Mouse (Mus musculus): ENCODE measurements around the gene Specc1l.
A peak's percentile ranks its signal among the peaks of the same experiment; 100 is the strongest.

Specc1l gene

DNA sequence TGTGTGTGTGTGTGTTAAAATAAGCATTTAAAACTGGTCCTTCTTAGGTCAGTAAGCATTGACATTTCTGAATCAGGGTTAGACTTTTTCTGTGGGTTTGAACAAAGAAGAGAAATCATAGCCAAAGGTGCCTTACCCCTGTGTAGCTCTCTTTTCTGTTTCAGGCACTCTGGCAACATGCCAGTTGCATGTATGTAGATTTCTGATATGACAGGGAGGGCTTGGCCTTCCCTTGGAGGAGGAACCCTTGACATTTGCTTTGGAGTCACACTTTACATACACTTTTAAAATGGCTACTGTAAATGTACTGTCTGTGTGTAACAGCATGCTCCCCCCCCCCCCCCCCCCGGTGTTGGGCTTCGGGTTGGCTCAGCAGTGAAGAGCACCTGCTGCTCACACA, 12.8 kb downstream of the Specc1l start:
- DNase-seq, result no peak

DNA sequence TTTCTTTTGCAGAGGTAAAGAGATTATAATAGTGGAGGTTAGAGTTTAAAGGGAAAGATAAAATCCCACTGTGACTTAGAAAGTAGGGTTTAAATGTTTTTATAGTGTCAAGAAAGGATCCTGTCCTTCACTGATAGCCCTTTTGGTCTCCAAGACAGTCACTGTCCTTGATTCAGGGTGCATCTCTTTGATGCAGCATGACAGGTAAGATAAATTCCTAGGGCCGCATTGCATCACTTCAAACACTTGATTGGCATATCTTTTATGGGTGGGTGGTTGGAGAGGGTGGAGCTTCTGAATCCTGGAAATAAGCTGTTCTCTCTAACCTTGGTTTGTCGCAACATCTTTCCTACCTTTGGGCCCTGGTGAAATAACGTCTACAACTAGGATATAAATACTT, 15.5 kb downstream of the Specc1l start:
- DNase-seq, result no peak

DNA sequence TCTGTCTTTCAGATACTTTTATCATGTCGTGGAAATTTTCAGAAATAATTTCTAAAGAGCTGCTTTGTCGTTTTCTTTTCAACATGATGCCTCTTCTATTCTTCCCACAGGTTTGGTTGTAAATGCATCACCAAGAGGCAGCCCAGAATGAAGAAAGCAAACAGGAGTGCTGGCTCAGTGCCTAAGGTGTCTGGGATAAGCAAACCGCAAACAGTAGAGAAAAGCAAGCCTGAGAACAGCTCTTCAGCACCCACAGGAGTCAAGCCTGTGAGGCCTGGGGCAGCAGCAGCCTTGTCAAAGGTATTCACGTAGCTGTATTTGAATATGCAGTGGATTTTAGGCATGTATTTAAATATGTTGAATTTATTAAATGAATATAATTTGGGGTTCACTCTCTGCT, 18.7 kb downstream of the Specc1l start:
- DNase-seq, result no peak

DNA sequence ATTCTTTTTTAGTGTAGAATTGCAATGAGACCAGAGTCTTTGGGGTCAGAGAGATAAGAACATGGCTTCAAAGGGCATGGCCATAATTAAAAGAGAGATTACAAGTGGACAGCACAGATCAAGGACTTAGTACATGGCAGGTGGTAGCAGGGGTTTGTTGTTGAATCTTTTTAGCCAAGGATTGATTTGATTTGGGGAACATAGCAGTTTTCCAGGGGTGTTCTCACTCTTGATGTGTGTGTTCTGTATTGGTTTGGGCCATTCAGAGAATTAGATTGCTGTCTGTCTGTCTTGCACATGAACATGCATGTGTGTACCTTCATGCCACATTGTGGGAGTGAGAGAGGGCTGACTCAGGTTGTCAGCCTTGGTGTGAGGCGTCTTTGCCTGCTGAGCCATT, 20.0 kb downstream of the Specc1l start:
- DNase-seq, result no peak

DNA sequence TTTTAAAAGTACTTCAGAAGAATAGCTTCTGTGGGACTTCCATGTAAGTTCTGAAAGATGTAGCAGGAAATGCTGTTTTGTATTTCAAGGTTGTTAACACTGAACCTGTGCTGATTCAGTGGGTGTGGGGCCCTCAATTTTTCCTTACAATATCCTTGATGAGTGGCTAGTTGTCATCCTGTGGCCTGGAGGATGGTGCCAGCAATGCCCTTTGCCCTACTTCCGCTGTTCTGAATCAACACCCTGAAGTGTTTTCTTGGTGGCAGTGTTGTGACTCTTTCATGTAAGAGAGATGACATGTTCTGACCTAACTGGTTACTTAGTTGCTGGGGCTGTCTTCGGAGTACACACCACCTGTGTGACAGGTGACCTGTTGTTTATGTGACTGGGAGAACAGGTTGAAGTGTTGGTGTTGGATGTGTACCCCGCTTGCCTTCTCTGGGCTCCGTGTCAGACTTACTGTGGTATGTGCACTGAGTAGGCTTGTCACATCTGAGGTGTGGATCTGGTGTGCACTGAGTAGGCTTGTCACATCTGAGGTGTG, 20.8 kb downstream of the Specc1l start:
- DNase-seq, result no peak

DNA sequence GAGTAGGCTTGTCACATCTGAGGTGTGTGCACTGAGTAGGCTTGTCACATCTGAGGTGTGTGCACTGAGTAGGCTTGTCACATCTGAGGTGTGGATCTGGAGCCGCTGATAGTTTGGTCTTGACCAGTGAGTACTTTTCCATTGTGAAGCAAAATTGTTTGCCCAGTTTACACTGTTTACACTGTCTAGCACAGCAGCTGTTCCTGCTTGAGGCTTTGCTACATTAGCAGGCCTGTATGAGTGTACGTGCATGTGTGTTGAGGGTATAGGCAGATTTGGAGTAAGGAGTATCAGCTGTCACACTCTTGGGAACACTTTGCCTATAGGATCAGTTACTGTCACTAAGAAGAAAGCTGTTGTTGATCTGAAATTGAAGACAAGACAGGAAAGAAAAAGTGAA, 21.6 kb downstream of the Specc1l start:
- DNase-seq, result no peak

DNA sequence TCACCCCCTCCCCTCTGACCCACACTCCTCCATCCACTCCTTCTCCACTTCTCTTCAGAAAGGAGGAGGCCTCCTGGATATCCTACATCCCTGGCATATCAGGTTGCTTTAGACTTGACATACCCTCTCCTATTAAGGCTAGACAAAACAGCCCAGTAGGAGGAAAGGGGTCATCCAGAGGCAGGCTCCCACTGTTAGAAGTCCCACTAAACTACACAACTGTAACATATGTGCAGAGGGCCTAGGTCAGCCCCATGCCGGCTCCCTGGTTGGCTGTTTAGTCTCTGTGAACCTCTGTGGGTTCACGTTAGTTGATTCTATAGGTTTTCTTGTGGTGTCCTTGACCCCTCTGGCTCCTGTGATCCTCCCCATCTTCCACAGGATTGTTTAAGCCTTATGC, 23.9 kb downstream of the Specc1l start:
- DNase-seq, result no peak

DNA sequence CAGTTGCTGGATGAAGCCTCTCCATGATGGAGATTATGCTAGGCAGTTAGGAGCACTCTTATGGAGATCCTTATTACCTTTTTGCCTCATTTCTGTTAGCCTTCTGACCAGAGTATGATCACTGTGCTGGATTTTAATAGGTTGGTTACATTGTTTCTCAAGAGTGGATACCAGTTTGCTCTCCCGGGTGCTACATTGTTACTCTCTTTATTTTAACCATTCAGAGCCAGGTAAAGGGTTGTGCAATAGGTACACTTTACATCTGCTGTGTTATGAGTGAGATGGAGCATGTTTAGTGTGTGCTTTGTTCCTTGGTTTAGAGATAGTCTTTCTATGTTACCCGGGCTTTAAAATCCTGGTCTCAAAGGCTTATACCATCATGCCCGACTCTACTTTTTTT, 24.3 kb downstream of the Specc1l start:
- DNase-seq, result no peak

DNA sequence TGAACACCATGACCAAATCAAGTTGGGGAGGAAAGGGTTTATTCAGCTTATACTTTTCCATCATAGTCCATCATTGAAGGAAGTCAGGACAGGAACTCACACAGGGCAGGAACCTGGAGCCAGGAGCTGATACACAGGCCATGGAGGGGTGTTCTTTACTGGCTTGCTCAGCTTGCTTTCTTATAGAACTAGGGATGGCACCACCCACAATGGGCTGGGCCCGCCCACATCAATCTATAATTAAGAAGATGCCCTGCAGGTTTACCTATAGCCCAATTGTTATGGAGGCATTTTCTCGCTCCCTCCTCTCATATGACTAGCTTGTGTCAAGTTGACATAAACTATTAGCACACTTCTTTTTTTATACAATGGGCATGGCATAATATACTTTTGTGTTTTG, 25.3 kb downstream of the Specc1l start:
- DNase-seq, result no peak

DNA sequence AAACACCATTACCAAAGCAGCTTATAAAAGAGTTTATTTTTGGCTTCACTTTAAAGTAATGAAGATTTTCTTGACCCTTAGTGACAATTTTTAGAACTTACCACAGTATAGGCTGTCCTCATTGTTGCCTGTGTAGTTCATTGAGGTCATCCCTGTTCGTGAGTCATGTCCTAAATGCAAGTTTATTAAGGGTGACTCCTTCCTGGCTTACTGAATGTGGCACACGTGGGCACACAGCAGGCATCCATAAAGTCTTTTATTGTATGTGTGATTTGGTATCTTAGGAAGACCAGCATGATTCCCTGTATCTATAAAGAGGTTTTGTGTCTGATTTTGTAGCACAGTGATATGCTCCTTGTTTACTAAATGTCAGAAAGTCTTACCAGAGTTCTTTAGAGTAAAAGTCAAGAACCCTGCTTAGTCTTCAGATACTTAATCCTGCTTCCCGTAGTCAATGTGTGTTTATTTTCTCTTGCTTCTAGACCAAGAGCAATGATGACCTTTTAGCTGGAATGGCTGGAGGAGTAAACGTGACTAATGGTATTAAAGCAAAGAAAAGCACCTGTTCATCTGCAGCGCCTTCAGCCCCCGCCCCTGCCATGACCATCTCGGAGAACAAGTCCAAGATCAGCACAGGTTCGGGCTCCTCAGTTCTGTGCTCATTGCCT, 28.8 kb downstream of the Specc1l start:
- DNase-seq, result no peak

DNA sequence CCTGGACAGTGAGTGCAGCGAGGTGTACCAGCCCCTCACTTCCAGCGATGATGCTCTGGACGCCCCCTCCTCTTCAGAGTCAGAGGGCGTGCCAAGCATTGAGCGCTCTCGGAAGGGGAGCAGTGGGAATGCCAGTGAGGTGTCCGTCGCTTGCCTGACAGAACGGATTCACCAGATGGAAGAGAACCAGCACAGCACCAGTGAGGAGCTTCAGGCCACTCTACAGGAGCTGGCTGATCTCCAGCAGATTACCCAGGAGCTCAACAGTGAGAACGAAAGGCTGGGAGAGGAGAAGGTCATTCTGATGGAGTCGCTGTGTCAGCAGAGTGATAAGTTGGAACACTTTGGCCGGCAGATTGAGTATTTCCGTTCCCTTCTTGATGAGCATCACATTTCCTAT, 33.9 kb downstream of the Specc1l start:
- DNase-seq, result no peak

DNA sequence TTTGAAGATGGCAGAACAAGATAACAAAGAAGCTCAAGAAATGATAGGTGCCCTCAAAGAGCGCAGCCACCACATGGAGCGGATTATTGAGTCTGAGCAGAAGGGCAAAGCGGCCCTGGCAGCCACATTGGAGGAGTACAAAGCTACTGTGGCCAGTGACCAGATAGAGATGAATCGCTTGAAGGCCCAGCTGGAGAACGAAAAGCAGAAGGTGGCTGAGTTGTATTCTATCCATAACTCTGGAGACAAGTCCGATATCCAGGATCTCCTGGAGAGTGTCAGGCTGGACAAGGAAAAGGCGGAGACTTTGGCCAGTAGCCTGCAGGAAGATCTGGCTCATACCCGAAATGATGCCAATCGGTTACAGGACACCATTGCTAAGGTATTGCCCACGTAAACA, 34.5 kb downstream of the Specc1l start:
- no peak for DNase-seq

DNA sequence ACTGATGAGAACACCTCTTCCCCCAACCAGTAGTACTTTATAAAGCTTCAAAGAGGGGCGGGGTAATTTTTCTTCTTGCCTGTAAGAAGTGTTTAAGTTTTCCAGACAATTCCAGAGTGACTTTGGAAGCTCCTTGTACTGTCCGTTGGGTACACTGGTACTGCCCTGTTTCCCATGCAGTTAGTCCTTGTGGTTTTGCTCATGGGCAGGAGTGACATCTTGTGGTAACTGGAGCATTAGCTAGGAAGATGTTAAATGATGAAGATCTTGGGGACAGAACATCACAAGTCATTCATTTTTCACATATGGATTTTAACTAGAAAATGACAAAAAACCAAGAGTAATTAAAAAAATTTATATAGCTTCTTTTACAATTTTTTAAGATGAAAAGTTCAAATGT, 39.1 kb downstream of the Specc1l start:
- no peak for DNase-seq

DNA sequence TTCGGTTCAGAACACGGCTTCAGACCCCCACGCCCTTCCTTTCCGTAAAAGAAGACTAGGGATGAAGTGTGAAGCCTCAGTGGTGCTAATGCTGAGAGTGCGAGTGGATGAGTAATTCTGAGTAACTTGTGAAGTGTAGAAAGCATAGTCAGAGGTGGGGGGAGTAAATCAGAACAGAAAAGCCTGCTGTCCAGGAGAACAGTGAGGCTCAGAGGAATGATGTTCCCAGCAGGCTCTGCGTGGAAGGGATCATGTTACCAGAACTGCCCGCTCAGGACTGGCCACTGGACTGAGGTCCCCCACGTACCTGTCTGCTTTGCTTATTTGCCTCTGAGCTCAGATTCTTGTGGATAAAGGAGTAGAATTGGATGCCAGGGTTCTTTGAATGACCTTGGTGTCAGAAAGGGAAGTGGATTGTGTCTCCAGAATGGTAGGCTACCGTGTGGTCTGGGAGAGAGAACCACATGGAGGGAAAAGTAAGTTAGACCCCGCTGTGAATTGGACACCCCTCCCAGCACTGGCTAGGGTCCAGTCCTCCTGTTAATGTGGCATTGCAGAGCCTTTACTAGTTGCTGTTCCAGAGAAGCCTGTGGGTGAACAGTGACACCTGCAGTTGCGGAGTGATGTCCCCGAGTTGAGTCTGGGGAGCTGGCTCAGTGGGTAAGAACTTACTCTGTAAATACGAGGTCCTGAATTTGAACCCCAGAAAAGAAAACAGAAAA, 40.6 kb downstream of the Specc1l start:
- DNase-seq, result no peak

DNA sequence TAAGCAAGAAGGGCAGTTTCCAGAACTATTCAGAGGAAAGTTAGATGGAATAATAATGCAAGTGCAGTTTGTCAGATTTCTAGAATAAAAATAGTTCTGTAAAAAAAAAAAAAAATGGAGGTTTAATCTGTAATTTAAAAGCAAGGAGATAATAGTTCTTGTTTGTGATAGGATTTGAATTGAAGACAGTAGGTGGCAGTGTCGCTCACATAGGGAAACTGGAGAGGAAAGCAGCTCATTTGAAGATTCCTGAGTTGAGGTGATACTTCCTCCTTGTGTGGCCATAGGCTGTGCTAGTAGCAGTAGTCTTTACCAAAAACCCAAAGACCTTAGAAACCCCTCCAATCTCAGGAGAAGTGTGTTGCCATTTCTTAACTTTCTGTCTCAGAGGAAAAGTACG, 43.2 kb downstream of the Specc1l start:
- DNase-seq, result peak; percentile 46

DNA sequence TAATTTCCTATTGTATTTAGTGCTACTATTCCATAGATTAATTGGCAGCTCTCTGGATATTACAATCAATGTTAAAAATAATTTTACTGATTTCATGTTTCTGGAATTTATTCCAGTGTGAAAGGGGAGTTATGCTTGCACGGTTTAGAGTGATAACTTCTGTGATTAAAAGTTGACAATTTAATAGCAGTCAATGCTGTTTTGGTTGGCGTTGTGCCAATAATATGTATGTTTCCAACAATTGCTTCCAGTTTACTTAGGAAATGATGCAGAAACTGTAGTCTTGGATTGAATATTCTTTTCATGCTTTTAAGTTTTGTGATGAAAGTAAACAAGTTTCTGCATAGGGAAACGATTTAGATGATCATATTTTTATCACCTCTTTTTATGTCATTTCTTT, 45.5 kb downstream of the Specc1l start:
- DNase-seq, result no peak

DNA sequence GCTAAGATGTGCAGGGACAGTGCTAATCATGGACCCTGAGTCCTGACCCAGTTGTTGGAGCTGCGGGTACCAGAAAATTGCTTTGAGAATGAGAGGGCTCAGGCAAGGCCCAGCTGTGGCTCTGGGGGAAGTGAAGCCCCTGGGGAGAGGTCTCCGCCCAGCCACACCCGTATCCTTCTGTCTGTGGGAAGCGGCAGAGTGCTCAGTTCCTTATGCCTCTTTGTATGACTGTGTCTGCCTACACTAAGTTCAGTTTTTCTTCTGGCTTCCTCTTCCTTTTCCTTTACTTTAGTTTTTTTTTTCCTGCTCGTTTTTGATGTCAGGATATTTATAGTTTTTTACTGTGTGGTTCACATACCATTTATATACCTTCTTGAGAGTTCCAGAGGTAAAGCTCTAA, 46.4 kb downstream of the Specc1l start:
- no peak for DNase-seq

DNA sequence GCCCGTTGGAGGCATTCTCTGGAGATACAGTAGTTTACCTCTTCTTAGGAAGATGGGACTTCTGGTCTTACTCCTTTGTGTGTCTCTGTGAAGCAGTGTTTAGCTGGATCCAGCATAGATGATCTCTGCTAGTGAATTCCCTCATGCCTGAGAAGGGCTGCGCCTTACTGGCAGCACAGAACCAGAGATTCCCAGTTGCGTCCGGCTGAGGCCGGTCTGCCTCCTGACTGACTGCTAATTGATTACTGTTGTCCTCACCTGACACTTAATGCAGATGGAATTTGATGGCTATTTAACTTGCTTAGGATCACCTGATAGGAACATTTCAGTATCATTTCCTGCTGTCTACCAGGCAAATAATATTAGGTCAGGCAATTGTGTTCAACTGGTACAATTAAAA, 49.4 kb downstream of the Specc1l start:
- DNase-seq, result no peak

DNA sequence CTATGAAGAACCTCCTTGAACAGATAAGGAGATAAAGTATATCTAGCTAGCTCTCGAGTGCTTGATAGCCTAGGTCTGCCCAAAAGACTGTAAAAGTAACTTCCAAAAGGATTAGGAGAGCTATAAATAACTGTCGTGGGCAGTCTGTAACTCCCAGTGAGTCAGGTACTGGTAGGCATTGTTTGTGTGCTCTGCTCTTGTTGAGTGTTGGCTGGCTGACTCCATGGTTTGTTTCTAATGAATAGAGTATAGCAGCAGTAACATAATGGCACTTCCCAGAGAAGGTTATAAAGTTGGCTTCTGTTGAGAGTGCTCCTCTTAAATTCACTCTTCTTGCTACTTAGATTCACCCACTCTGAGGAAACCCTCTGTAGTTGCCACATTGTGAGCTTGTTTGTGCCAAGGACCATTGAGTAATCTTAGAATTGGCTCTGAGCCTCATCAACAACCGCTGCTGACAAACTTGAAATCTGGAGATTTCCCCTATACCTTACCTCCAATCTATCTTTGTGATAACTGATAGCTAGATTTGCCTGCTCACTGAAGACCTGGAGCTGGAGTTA, 53.2 kb downstream of the Specc1l start:
- DNase-seq, result no peak

DNA sequence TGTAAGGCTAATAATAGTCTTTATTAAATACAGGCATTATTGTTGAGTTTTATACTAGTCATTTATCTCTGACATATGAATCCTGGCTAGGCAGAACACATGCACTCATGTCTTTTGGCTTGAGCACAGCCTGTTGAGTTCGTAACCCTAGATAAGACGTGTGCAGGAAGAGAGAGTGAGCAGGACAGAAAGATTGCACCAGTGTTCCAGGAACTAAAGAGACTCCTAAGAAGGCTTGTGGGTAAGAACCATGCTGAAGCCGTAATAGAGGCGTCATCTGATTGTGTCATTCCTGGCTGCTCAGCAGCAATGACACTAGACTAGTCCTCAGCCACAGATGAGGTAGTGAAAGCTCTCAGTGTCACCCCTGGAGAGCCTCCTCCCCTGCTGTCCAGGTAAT, 61.1 kb downstream of the Specc1l start:
- DNase-seq, result no peak

DNA sequence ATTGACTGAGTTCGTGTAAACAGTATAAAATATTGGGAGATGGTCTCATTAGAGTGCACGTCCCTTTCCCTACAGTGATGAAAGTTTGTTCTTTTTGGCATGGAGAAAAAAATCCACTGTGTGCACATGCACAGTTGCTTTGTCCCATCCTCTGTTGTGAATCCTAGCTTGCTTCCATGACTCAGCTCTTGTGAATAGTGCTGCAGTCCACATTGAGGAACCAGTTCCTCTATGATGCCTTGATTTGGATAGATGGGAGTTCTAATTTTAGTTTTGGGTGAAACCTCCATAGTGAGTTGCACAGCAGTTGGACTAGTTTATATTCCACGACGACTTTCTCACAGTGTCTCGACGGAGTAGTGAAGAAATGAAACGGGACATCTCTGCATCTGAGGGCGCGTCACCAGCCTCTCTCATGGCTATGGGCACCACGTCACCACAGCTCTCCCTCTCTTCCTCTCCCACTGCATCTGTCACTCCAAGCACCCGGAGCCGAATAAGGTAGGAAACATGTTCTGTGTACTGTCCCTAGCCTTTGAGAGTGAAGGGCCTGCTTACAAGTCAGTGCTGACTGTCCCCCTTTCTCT, 64.6 kb downstream of the Specc1l start:
- DNase-seq, result no peak

DNA sequence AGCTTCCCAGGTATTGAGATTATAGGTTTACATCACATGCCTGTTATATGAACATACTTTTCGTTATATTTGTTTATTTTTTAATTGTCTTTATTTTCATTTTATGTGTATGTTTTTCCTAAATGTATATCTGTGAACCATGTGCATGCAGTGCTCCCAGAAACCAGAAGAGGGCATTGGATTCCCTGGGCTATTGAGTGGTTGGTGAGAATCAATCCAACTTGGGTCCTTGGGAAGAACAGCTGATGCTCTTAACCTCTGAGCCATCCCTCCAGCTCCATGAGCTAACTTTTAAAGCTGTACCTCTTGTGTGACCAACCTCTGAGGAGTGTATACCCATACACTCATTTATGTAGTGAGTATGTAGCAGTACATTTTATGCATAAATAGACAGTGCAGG, 65.6 kb downstream of the Specc1l start:
- DNase-seq, result peak; percentile 34

DNA sequence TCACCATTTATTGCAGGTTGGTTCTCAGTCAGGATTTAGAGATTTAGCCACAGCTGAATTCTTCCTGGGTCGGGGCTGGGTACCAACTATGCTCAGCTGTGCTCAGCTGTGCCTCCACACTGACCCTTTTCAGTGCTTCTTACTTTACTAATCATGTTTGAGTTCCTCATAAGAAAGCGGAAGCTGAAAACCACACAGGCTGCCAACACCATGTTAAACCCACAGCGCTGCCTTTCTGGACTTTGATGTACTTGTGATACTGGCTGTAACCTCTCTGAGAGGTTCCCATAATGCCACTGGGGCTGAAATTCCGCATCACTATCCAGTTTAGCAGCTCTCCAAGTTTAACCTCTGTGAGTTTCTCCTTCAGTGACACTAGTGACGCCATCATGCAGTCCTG, 70.8 kb downstream of the Specc1l start:
- peak; percentile 59 for DNase-seq

DNA sequence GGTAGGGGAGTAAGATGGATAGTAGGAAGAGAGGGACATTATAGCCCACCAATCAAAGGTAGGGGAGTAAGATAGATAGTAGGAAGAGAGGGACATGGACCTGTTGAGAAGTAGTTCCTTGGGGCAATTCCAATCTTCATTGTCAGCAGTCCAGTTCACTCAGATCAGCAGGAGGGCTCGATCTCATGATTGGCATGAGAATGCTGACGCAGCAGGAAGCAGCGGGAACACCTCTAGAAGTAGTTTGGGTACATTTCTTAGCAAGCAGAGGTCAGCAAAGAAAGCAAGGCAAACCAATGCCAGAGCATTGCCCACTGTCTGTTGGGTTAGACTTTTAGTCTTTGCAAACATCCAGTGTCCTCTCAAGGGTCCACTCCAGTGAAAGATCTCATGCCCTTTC, 71.9 kb downstream of the Specc1l start:
- DNase-seq, result no peak

Data from thymus, postnatal 14 days (tissue).